Mouse (Mus musculus) liver, embryonic 16.5 days (tissue): Measurements from ENCODE around the gene Ccdc194. TPM values are rescaled to one million over a fixed set of nuclear protein-coding genes. Genes with fewer than 3 reads are reported as not detected.

ENCODE experiments used
- ATAC-seq: fragments of 200-750 bp; cut with Nextera tagmentation; 2 replicates; pipeline ENCODE4 v1.8.0; 2017; ENCODE audit warnings: low read depth, mild to moderate bottlenecking, moderate number of reproducible peaks, moderate library complexity
- H3K27ac ChIP-seq: fragments of 300-500 bp; sonication (generic); 2 replicates; pipeline ENCODE4 v1.5.1; 2014; ENCODE audit warnings: mild to moderate bottlenecking, low read length
- H3K27me3 ChIP-seq: fragments of 300-500 bp; sonication (generic); 2 replicates; pipeline ENCODE4 v1.6.1; 2014; ENCODE audit warnings: low read depth, low read length, mixed read lengths; ENCODE audit not compliant: control insufficient read depth, insufficient read depth
- H3K36me3 ChIP-seq: fragments of 300-500 bp; sonication (generic); 2 replicates; pipeline ENCODE4 v1.6.1; 2014; ENCODE audit warnings: mild to moderate bottlenecking; ENCODE audit not compliant: control insufficient read depth, insufficient read depth
- H3K4me1 ChIP-seq: fragments of 300-500 bp; sonication (generic); 2 replicates; pipeline ENCODE4 v1.6.1; 2014; ENCODE audit warnings: low read depth, low read length, mixed read lengths; ENCODE audit not compliant: control insufficient read depth
- H3K4me2 ChIP-seq: fragments of 300-500 bp; sonication (generic); 2 replicates; pipeline ENCODE4 v1.6.1; 2014; ENCODE audit warnings: low read depth, low read length, mixed read lengths
- H3K4me3 ChIP-seq: fragments of 300-500 bp; sonication (generic); 2 replicates; pipeline ENCODE4 v1.5.1; 2014; ENCODE audit warnings: low read depth, mild to moderate bottlenecking, low read length
- H3K9ac ChIP-seq: fragments of 300-500 bp; sonication (generic); 2 replicates; pipeline ENCODE4 v1.6.1; 2014; ENCODE audit warnings: low read depth, low read length
- H3K9me3 ChIP-seq: fragments of 300-500 bp; sonication (generic); replicated peaks from 2 replicates; pipeline ENCODE4 v1.6.1; 2016; ENCODE audit warnings: low read length; ENCODE audit not compliant: control insufficient read depth
- WGBS: fragments of 180-500 bp; shearing (Covaris S2); extraction: QIAGEN DNeasy Blood & Tissue Kit; methylation state at CpG from one replicate; pipeline ENCODE4 v1.1.7; 2014; ENCODE audit not compliant: insufficient replicate concordance; 5-methylcytosine and 5-hydroxymethylcytosine counted together
- polyA plus RNA-seq: library from polyadenylated mRNA; unstranded; fragments of >200 nt; fragmentation: Nextera tagmentation; extraction: Ambion mirVana; gene quantifications from 2 replicates; pipeline ENCODE4 v1.2.1, GENCODE M21; 2015

The Ccdc194 gene
- 0.19 and 0.20 TPM in 2 replicates for polyA plus RNA-seq

GRCm38 (mm10) chr8:71525226-71526050 is at the start of gene Ccdc194:
Gene Ccdc194 (minus strand): TSS chr8:71525711.
- Histone ChIP-seq H3K36me3 (no peaks in the 10 kb centered on the region), H3K4me1 (no peaks in the 10 kb centered on the region; the same call in none of the 2 replicates), H3K4me3 (no peak within 1 kb of the TSS), H3K9me3 (no peaks in the 10 kb centered on the region), H3K9ac (no peak within 1 kb of the TSS), H3K4me2 (no peak within 1 kb of the TSS), H3K27me3 (peaks cover 20% of the 10 kb centered on the region), H3K27ac (no peak within 1 kb of the TSS)
- 37% methylated on average over 44 of the region's 46 CpGs for WGBS
- ATAC-seq, result no peak

- no peak overlapping the region for H3K27ac ChIP-seq
- H3K27me3 ChIP-seq, result no peaks in the 10 kb centered on the region; the same call in 1 of the 2 replicates
- H3K4me1 ChIP-seq, result peaks cover 9% of the 10 kb centered on the region; the same call in 1 of the 2 replicates
- H3K4me2 ChIP-seq, result no peak overlapping the region
- no peaks in the 10 kb centered on the region for H3K36me3 ChIP-seq
- no peak overlapping the region for H3K4me3 ChIP-seq
- no peaks in the 10 kb centered on the region for H3K9me3 ChIP-seq
- WGBS, result 38% methylated on average over 1 of the region's 1 CpGs
- no peak overlapping the region for H3K9ac ChIP-seq
- no peak for ATAC-seq
These were observed 49.5 kb upstream of the Ccdc194 start for GRCm38 (mm10) chr8:71575020-71575419.

GRCm38 (mm10) chr8:71574426-71574825 is 48.9 kb upstream of the Ccdc194 start:
- Histone ChIP-seq H3K4me3 (no peak overlapping the region), H3K9ac (no peak overlapping the region), H3K27ac (no peak overlapping the region), H3K4me2 (no peak overlapping the region), H3K4me1 (peaks cover 13% of the 10 kb centered on the region; the same call in 1 of the 2 replicates), H3K9me3 (no peaks in the 10 kb centered on the region), H3K27me3 (peaks cover 4% of the 10 kb centered on the region), H3K36me3 (no peaks in the 10 kb centered on the region)
- ATAC-seq, result no peak
- 59% methylated on average over 7 of the region's 7 CpGs for WGBS

- Histone ChIP-seq H3K4me3 (no peak overlapping the region), H3K9ac (no peak overlapping the region), H3K9me3 (no peaks in the 10 kb centered on the region), H3K36me3 (no peaks in the 10 kb centered on the region), H3K27ac (no peak overlapping the region), H3K4me2 (no peak overlapping the region), H3K4me1 (peaks cover 13% of the 10 kb centered on the region; the same call in 1 of the 2 replicates), H3K27me3 (peaks cover 14% of the 10 kb centered on the region)
- WGBS, result 69% methylated on average over 9 of the region's 9 CpGs
- no peak for ATAC-seq
These were observed 47.5 kb upstream of the Ccdc194 start for GRCm38 (mm10) chr8:71572847-71573633.

GRCm38 (mm10) chr8:71572077-71572476 is 46.6 kb upstream of the Ccdc194 start:
- no peak for ATAC-seq
- no peak overlapping the region for H3K9ac ChIP-seq
- H3K27me3 ChIP-seq, result peaks cover 14% of the 10 kb centered on the region
- WGBS, result 67% methylated on average over 2 of the region's 2 CpGs
- no peak overlapping the region for H3K4me2 ChIP-seq
- no peaks in the 10 kb centered on the region for H3K9me3 ChIP-seq
- no peaks in the 10 kb centered on the region for H3K36me3 ChIP-seq
- H3K4me3 ChIP-seq, result no peak overlapping the region
- peaks cover 13% of the 10 kb centered on the region; the same call in 1 of the 2 replicates for H3K4me1 ChIP-seq
- no peak overlapping the region for H3K27ac ChIP-seq

GRCm38 (mm10) chr8:71570291-71570954 is 44.9 kb upstream of the Ccdc194 start:
- WGBS, result under 1% methylated on average over 41 of the region's 41 CpGs
- peak; percentile 78 for ATAC-seq
- Histone ChIP-seq H3K9ac (peak overlapping the region; percentile 27; the same call in 1 of the 2 replicates), H3K4me3 (peak overlapping the region; percentile 58), H3K27me3 (peaks cover 14% of the 10 kb centered on the region), H3K27ac (no peak overlapping the region), H3K36me3 (no peaks in the 10 kb centered on the region), H3K4me2 (peak overlapping the region; percentile 70), H3K4me1 (peaks cover 13% of the 10 kb centered on the region; the same call in 1 of the 2 replicates), H3K9me3 (no peaks in the 10 kb centered on the region)

- Histone ChIP-seq H3K4me1 (peaks cover 13% of the 10 kb centered on the region; the same call in 1 of the 2 replicates), H3K36me3 (no peaks in the 10 kb centered on the region), H3K27me3 (peaks cover 14% of the 10 kb centered on the region), H3K27ac (no peak overlapping the region), H3K4me3 (peak overlapping the region; percentile 58), H3K4me2 (peak overlapping the region; percentile 70), H3K9ac (peak overlapping the region; percentile 42; the same call in 1 of the 2 replicates), H3K9me3 (no peaks in the 10 kb centered on the region)
- ATAC-seq, result peak; percentile 77
- WGBS, result 3% methylated on average over 51 of the region's 51 CpGs
These were observed 44.1 kb upstream of the Ccdc194 start for GRCm38 (mm10) chr8:71569366-71570290.

GRCm38 (mm10) chr8:71568941-71569340 is 43.4 kb upstream of the Ccdc194 start:
- WGBS, result 46% methylated on average over 6 of the region's 6 CpGs
- H3K4me3 ChIP-seq, result peak overlapping the region; percentile 58
- H3K4me1 ChIP-seq, result peaks cover 13% of the 10 kb centered on the region; the same call in 1 of the 2 replicates
- ATAC-seq, result no peak
- H3K36me3 ChIP-seq, result no peaks in the 10 kb centered on the region
- H3K9me3 ChIP-seq, result no peaks in the 10 kb centered on the region
- peaks cover 14% of the 10 kb centered on the region for H3K27me3 ChIP-seq
- no peak overlapping the region for H3K27ac ChIP-seq
- peak overlapping the region; percentile 70; the same call in 1 of the 2 replicates for H3K4me2 ChIP-seq
- H3K9ac ChIP-seq, result no peak overlapping the region
